Mouse (Mus musculus): ENCODE results near the gene Oas3. TPM values are rescaled to one million over a fixed set of nuclear protein-coding genes. Genes with fewer than 3 reads are reported as not detected.

Oas3 gene
- total RNA-seq, 2 experiments from 2014 or later = not detected

DNA sequence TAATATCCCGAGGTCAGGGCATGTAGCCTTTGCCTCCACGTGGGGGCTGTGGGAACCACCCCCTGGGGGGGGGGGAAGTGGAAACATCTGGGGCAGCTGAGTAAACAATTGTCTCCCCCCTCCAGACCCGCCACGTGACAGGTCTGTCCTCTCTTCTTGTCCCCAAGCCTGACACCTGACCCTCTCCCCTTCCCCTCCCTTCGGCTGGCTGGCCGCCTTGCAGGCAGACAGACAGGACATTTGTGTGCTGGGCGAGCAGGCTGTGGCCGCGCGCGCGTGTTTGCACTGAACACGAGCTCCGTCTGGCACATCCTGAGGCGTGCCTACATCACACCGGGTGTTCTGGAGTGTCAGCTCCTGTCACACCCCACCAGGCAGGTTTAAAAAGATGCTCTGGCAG lies 70.9 kb downstream of the Oas3 start:
- no peak for DNase-seq (ENCODE audit: low spot score in 2 of 2)

DNA sequence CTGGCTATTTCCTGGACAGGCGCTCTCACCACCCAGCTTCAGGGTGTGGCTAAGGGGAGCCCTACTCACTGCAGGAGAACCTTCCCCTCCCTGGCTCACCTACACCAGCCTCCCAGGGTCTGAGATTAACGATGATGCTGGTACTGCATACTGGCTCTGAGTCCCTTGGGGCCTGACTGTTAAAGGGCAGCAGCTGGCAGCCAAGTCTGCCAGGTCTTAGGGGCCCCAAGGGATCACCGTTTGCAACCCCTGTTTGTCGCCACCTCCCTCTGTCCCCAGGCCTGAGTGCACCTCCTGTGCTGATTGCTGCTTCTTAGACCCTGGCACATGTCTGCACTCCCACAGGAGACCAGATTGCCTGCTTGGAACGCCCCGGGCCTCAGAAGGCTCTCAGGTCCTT lies 73.0 kb downstream of the Oas3 start:
- DNase-seq (ENCODE audit: low spot score in 2 of 2) = no peak

DNA sequence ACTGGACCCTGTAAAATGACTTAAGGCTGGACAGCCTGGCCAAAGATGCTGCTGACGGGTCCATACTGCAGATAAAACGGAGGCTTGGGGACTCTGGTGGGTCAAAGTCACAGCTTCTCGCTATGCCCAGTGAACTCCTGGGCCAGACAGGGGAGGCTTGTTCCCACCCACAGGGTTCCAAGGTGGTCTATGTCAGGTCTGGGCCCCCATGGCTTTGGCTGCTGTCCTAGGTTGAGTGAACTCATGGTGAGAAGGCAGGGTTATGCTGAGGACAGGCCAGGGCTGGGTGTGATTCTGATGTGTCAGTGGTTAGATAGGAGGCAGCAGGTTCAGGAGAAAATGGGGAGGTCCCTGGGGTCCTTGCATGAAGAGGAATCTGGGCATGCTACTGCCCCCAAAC lies 73.8 kb downstream of the Oas3 start:
- no peak for DNase-seq (ENCODE audit: low spot score in 2 of 2)

Other genes with a start within 250 kb of the Oas3 start
- 10 to 100 TPM; 33.9 to 37.0 TPM for gene Tpcn1, start 189.0 kb downstream of the Oas3 start, total RNA-seq (2021)
- gene Iqcd, start 188.6 kb downstream of the Oas3 start, total RNA-seq (2021) = 1 to 10 TPM in 1 of 2 experiments, under 1 TPM in 1; 0.99 to 1.0 TPM
- 10 to 100 TPM; 27.5 to 29.5 TPM for gene Rita1, start 165.1 kb downstream of the Oas3 start, total RNA-seq (2021)
- gene Ddx54, start 164.9 kb downstream of the Oas3 start, total RNA-seq (2021) = 10 to 100 TPM; 39.3 to 40.5 TPM
- under 1 TPM; 0.61 to 0.82 TPM for gene Cfap73, start 143.4 kb downstream of the Oas3 start, total RNA-seq (2021)
- 10 to 100 TPM; 92.7 to 97.3 TPM for gene Rasal1, start 128.8 kb downstream of the Oas3 start, total RNA-seq (2021)
- 10 to 100 TPM; 70.7 to 75.2 TPM for gene Dtx1, start 65.7 kb downstream of the Oas3 start, total RNA-seq (2021)
- gene Oas2, start 27.8 kb downstream of the Oas3 start, total RNA-seq (2021) = under 1 TPM in 1 of 2 experiments, not detected in 1; 0.30 TPM
- not detected for gene Oas1e, start 17.9 kb upstream of the Oas3 start, total RNA-seq (2021)
- under 1 TPM; 0.35 to 0.46 TPM for gene Oas1c, start 34.9 kb upstream of the Oas3 start, total RNA-seq (2021)
- not detected for gene Oas1f, start 69.7 kb upstream of the Oas3 start, total RNA-seq (2021)
- gene Oas1h, start 83.8 kb upstream of the Oas3 start, total RNA-seq (2021) = not detected
- gene Oas1g, start 110.0 kb upstream of the Oas3 start, total RNA-seq (2021) = not detected
- gene Oas1a, start 129.9 kb upstream of the Oas3 start, total RNA-seq (2021) = under 1 TPM in 1 of 2 experiments, not detected in 1; 0.33 TPM
- not detected for gene Oas1d, start 136.9 kb upstream of the Oas3 start, total RNA-seq (2021)
- 100 to 1,000 TPM; 217 to 224 TPM for gene Rph3a, start 232.4 kb upstream of the Oas3 start, total RNA-seq (2021)